Mouse (Mus musculus): ENCODE measurements at regions not wholly inside any gene's neighbourhood (a gene's known extent, or its start where the extent isn't known, plus 50 kb on each side); places are given as distances from the start of the nearest gene placed in this dataset.
"Not testable (repeated sequence)": the region's sequence is repeated elsewhere in the genome, so short reads cannot be mapped to it uniquely, and the experiment has no call there.

DNA sequence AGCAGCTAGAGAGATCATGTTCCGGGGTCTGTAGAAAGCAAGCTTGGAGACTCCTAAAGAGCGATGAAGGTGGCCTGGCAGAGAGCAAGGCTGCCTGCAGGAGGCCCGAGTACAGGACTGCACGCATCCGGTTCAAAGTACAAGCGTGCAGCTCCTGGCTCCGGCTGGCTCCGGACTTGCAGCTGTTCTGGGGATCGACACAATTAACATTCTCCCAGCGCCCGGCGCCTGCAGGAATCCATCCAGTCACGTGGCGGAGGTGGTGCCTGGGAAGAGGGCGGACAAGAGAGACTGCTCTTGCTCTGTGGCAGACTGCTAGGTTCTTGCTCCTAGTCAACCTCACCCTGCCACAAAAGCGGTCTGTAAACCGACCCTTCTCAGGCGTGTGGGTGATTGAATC lies 86.9 kb downstream of the Bdh1 start:
- DNase-seq, result peak; percentile 85

DNA sequence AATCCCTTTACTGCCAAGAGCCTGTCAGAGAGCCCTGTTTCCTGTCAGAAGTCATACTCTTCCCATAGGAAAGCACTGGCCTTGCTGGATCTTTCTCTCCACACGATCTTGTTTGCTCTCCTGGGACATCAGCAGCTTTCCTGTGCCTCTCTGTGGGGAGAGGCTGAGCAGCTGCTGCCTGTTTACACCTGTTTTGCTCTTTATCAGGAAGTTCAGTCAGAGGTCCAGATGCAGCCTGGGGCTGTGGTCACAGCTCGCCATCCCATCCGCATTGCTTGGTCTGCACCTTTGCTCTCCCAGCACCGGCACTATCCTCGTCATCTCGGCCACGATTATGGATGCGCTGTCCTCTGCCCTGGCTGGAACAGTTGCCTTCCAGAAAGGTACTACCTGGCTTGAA lies 88.0 kb downstream of the Bdh1 start:
- DNase-seq, result no peak

DNA sequence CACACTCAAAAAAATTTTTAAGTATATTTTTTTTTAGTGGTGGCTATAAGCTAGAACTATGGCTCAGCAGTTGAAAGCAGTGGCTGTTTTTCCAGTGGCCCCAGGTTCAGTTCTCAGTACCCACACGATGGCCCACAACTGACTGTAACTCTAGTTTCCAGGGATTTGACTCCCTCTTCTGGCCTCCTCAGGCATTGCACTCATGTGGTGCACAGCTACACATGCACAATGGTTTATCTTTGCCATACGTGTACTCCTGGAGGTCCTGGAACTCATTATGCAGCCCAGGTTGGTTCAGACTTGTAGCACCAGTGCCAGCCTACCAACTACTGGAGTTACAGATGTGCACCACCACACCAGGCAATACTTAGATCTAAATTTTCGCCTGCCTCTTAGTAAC lies 96.7 kb downstream of the Bdh1 start:
- no peak for DNase-seq

DNA sequence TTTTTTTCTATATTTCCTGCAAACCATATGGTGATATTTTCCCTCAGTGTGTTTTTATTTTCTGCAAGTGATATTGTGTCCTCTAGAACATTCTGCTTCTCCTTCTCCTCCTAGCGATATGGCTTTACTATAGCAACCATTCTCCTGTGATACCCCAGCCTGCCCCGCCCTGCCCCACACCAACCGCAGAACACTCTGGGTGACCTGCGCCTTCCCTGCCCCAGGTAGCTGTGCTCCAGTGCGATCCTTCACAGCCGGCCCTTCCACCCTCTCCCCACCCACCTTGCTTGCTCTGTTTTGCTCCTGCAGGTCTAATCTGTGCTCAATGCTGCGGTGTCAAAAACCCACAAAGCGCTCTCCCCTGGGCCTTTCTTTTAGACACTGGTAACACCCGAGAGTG lies 98.0 kb downstream of the Bdh1 start:
- no peak for DNase-seq

- no peak for DNase-seq
Observed at GRCm38 (mm10) chr16:31521786-31522185, 99.7 kb downstream of the Bdh1 start.

DNA sequence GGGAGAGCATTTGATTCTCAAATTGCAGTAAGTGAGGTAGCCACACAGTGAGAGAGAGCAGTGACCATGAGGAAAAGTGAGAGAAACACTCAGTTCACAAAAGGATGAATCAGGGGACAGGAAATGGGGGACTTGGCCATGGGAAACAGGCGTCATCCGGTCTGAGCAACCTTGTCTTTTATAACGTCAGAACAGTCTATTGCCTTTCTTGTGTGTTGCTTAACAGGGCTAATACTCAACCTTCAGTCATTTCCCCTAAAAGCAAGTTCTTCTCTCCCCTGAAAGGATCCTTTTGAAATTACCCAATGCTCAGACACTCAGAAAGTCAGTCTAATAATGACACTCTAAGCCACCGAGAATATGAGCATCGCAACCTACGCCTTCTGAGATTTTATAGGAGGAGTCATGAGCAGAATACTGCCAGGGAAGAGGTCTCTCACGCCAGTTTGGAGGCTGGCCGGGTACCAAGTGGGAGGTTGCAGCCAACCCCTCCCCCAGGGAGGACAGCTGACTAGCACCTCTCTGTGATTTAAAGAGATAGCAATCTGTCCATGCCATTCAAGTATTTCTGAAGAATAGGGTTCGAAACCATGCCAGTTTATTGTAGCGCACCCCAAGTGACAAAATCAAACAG lies 104.7 kb downstream of the Bdh1 start:
- DNase-seq, result peak; percentile 88

- DNase-seq, result no peak
Observed at GRCm38 (mm10) chr16:31528596-31529283, 106.7 kb downstream of the Bdh1 start.

GRCm38 (mm10) chr16:31529284-31529958 lies 107.3 kb downstream of the Bdh1 start:
- no peak for DNase-seq

- no peak for DNase-seq
Observed at GRCm38 (mm10) chr16:31530090-31530489, 108.0 kb downstream of the Bdh1 start.

- DNase-seq, result no peak
Observed at GRCm38 (mm10) chr16:31533196-31533777, 111.2 kb downstream of the Bdh1 start.

- DNase-seq, result no peak
Observed at GRCm38 (mm10) chr16:31534923-31535523, 112.9 kb downstream of the Bdh1 start.

- DNase-seq, result no peak
Observed at GRCm38 (mm10) chr16:31536328-31536727, 114.2 kb downstream of the Bdh1 start.

DNA sequence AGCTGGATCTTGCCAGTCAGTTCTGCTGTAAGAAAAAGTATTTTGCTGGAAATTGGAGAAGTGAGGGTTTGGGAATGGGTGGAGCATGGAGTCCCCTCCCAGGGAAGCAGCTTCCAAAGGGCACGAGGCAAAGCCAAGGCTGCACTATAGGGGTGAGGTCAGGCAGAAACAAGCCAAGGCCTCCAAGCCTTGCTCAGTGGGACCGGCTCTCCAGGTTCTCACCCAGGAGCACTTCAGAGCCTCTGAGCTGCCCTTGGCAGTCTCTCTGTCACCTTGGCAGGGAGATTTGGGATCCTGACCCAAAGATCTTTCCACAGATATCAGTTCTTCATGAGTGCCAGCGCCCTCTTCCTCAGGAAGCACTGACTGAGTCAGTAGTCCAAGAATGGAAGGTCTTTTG lies 116.5 kb downstream of the Bdh1 start:
- DNase-seq, result peak; percentile 81

DNA sequence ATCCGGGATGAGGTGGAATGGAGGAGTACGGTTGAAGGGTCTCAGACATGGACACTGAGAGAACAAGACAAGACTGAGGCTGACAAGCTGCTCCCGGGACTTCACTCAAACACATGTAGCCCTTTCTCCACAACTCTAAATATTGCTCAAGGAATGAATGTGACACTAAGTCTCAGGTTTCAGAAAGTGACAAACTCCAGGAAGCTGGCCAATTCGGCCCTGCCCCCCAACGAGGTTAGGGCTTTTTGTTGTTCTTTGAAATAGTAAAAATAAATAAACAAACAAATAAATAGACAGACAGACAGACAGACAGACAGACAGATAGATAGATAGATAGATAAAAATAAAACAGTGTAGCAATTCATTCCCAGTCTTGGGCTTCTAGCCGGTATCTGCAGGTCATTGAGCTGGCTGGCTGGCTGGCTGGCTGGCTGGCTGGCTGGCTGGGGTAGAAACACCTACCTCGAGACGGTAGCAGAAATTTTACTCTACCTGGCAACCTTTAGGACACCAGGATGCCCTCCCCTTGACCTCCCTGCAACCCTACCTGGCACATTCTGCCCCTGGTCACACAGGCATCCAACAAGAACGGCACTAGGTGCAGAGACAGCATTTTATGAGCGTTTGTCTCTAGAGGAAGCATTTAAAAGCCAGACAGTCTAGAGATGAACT lies 119.6 kb upstream of the Dlg1 start:
- DNase-seq, result no peak

- DNase-seq, result peak; percentile 46
Observed at GRCm38 (mm10) chr16:31546062-31546827, 117.0 kb upstream of the Dlg1 start.

DNA sequence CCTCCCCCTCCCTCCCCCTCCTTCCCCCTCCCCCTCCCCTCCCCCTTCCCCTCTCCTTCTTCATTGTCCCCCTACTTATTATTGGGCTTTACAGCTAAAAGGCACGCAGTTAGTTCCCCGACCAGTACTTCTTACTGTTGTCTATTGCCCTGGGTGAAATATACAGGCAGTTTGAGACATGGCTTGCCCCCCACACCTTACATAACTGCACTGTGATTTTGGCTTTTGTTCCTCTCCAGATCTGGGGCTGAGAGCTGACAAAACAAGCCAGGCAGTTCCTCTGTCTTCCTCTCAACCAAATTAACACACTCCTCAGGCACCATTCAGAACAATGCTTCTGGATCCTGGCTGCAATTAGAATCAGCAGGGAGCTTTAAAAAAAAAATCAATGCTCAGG lies 116.4 kb upstream of the Dlg1 start:
- DNase-seq, result no peak

DNA sequence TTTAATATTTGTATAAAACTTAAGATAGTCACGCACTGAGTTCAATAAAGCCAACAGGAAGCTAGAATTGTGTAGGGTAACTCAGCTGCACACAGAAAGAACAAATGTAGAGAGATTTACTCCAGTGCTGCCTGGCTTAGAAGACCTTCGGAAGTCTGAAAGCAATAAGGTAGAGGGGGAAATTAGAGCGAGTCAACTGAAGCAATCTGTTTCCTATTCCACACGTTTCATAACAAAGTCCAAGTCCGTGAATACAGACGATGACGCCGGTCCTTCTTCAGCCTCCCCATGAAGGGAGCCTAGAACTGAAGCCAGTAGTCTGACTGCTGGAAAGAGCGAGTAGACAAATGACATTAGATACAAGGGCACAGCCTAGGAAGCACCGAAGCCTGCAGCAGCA lies 115.9 kb upstream of the Dlg1 start:
- no peak for DNase-seq

- no peak for DNase-seq
Observed at GRCm38 (mm10) chr16:31549975-31550374, 113.3 kb upstream of the Dlg1 start.

GRCm38 (mm10) chr16:31550539-31550938 lies 112.7 kb upstream of the Dlg1 start:
- DNase-seq, result not testable (repeated sequence)

- DNase-seq, result no peak
Observed at GRCm38 (mm10) chr16:31551416-31552151, 111.7 kb upstream of the Dlg1 start.
